Mouse (Mus musculus) lung, embryonic 15.5 days (tissue): ENCODE measurements at regions not wholly inside any gene's neighbourhood (a gene's known extent, or its start where the extent isn't known, plus 50 kb on each side); places are given as distances from the start of the nearest gene placed in this dataset.

Experiments used
- ATAC-seq: fragments of 200-750 bp; cut with Nextera tagmentation; 2 replicates; pipeline ENCODE4 v1.8.0; 2017; ENCODE audit warnings: moderate number of reproducible peaks, borderline replicate concordance; ENCODE audit not compliant: low FRiP score, low TSS enrichment; ENCODE audit errors: extremely low read depth
- H3K27ac ChIP-seq: fragments of 300-500 bp; sonication (generic); 2 replicates; pipeline ENCODE4 v1.5.1; 2015; ENCODE audit warnings: moderate library complexity, mild to moderate bottlenecking, inconsistent platforms
- H3K27me3 ChIP-seq: fragments of 300-500 bp; sonication (generic); 2 replicates; pipeline ENCODE4 v1.6.1; 2015; ENCODE audit warnings: inconsistent platforms
- H3K36me3 ChIP-seq: fragments of 300-500 bp; sonication (generic); 2 replicates; pipeline ENCODE4 v1.6.1; 2015; ENCODE audit warnings: inconsistent platforms
- H3K4me1 ChIP-seq: fragments of 300-500 bp; sonication (generic); 2 replicates; pipeline ENCODE4 v1.6.1; 2015; ENCODE audit warnings: inconsistent platforms
- H3K4me2 ChIP-seq: fragments of 300-500 bp; sonication (generic); 2 replicates; pipeline ENCODE4 v1.6.1; 2015; ENCODE audit warnings: inconsistent platforms, mild to moderate bottlenecking, moderate library complexity
- H3K4me3 ChIP-seq: fragments of 300-500 bp; sonication (generic); 2 replicates; pipeline ENCODE4 v1.5.1; 2015; ENCODE audit warnings: mild to moderate bottlenecking, inconsistent platforms
- H3K9ac ChIP-seq: fragments of 300-500 bp; sonication (generic); 2 replicates; pipeline ENCODE4 v1.6.1; 2015; ENCODE audit warnings: inconsistent platforms
- H3K9me3 ChIP-seq: fragments of 300-500 bp; sonication (generic); 2 replicates; pipeline ENCODE4 v1.6.1; 2016; ENCODE audit warnings: inconsistent platforms
- WGBS: fragments of 180-500 bp; shearing (Covaris S2); methylation state at CpG from one replicate; pipeline ENCODE4 v1.1.7; 2015; 5-methylcytosine and 5-hydroxymethylcytosine counted together

- 38% methylated on average over 5 of the region's 5 CpGs for WGBS
- Histone ChIP-seq H3K36me3 (no peaks in the 10 kb centered on the region), H3K4me2 (no peak overlapping the region), H3K4me3 (no peak overlapping the region), H3K9me3 (no peaks in the 10 kb centered on the region), H3K4me1 (peaks cover 10% of the 10 kb centered on the region), H3K9ac (no peak overlapping the region), H3K27ac (no peak overlapping the region), H3K27me3 (no peaks in the 10 kb centered on the region)
- ATAC-seq = no peak
Observed at GRCm38 (mm10) chr8:126644179-126644578, 50.4 kb upstream of the Irf2bp2 start.
